Mouse (Mus musculus) T-helper 2 cell (primary cell): ENCODE results near the gene Psmc3ip.

Experiments
- in situ Hi-C: fragments of 300-600 bp; cut with MboI, MseI; formaldehyde crosslinking; loops from one replicate; pipeline ENCODE4 v1.15.1; 2025; ENCODE audit warnings: high pct_unique_total_duplicates

Psmc3ip gene

GRCm38 (mm10) chr11:101119761-101120544, 24.7 kb upstream of the Psmc3ip start, which contains the start of the genes Retreg3 and Tubg1:
Retreg3 (minus strand) TSS chr11:101119893.
Tubg1 (plus strand) TSS chr11:101119938.
- in situ Hi-C loops, result loop anchor here (5.0 to 10.0 kb wide), 2 partner anchors 42 to 1285 kb away; partner anchors contain the start of gene Slc25a39

- in situ Hi-C loops, result loop anchor here (10.0 kb wide), 1 partner anchor 1286 kb away; the partner anchor contains the start of gene Slc25a39
Observed at GRCm38 (mm10) chr11:101119131-101119760, 24.0 kb upstream of the Psmc3ip start.

GRCm38 (mm10) chr11:101118105-101118504, 22.9 kb upstream of the Psmc3ip start:
- in situ Hi-C loops, result loop anchor here (10.0 kb wide), 1 partner anchor 1287 kb away; the partner anchor contains the start of gene Slc25a39

- in situ Hi-C loops, result loop anchor here (10.0 kb wide), 1 partner anchor 1289 kb away; the partner anchor contains the start of gene Slc25a39
Observed at GRCm38 (mm10) chr11:101115564-101115963, 20.3 kb upstream of the Psmc3ip start.

- in situ Hi-C loops, result loop anchor here (10.0 kb wide), 1 partner anchor 1293 kb away; the partner anchor contains the start of gene Slc25a39
Observed at GRCm38 (mm10) chr11:101112186-101112585, 16.9 kb upstream of the Psmc3ip start.

GRCm38 (mm10) chr11:101111178-101111577, 15.9 kb upstream of the Psmc3ip start:
- in situ Hi-C loops, result loop anchor here (10.0 kb wide), 1 partner anchor 1294 kb away; the partner anchor contains the start of gene Slc25a39

GRCm38 (mm10) chr11:101110708-101111107, 15.5 kb upstream of the Psmc3ip start:
- in situ Hi-C loops, result loop anchor here (10.0 kb wide), 1 partner anchor 1294 kb away; the partner anchor contains the start of gene Slc25a39

GRCm38 (mm10) chr11:101109351-101109750, 14.1 kb upstream of the Psmc3ip start:
- in situ Hi-C loops, result no loop called here

- in situ Hi-C loops, result no loop called here
Observed at GRCm38 (mm10) chr11:101103011-101103410, 7.8 kb upstream of the Psmc3ip start.

GRCm38 (mm10) chr11:101098231-101098630, 3.0 kb upstream of the Psmc3ip start:
- in situ Hi-C loops, result loop anchor here (5.0 kb wide), 1 partner anchor 84 kb away; no protein-coding TSS in a partner anchor

GRCm38 (mm10) chr11:101094930-101095313, 314 bp downstream of the Psmc3ip start:
- in situ Hi-C loops, result loop anchor here (5.0 kb wide), 1 partner anchor 87 kb away; no protein-coding TSS in a partner anchor

- in situ Hi-C loops, result no loop called here
Observed at GRCm38 (mm10) chr11:101089931-101090330, 5.3 kb downstream of the Psmc3ip start.

- in situ Hi-C loops, result no loop called here
Observed at GRCm38 (mm10) chr11:101087682-101088055, 7.6 kb downstream of the Psmc3ip start.

GRCm38 (mm10) chr11:101086756-101087681, 8.2 kb downstream of the Psmc3ip start, which contains the start of gene Mlx:
Mlx (plus strand) TSS chr11:101087277.
- in situ Hi-C loops, result no loop called here

- in situ Hi-C loops, result no loop called here
Observed at GRCm38 (mm10) chr11:101086323-101086674, 8.9 kb downstream of the Psmc3ip start.

- in situ Hi-C loops, result no loop called here
Observed at GRCm38 (mm10) chr11:101085617-101086322, 9.5 kb downstream of the Psmc3ip start.

GRCm38 (mm10) chr11:101084811-101085210, 10.4 kb downstream of the Psmc3ip start:
- in situ Hi-C loops, result no loop called here

GRCm38 (mm10) chr11:101084246-101084645, 11.0 kb downstream of the Psmc3ip start:
- in situ Hi-C loops, result no loop called here

GRCm38 (mm10) chr11:101083083-101083697, 12.0 kb downstream of the Psmc3ip start:
- in situ Hi-C loops, result no loop called here
